Mouse (Mus musculus) urinary bladder, adult 18-20 months (tissue): ENCODE data around the gene Cnppd1.

Experiments
- DNase-seq, 2 experiments: peaks; one replicate each; pipeline ENCODE4 v3.0.0; 2022; ENCODE audit warnings: low spot score in 2 of 2, mixed read lengths in 2 of 2

The Cnppd1 gene

DNA sequence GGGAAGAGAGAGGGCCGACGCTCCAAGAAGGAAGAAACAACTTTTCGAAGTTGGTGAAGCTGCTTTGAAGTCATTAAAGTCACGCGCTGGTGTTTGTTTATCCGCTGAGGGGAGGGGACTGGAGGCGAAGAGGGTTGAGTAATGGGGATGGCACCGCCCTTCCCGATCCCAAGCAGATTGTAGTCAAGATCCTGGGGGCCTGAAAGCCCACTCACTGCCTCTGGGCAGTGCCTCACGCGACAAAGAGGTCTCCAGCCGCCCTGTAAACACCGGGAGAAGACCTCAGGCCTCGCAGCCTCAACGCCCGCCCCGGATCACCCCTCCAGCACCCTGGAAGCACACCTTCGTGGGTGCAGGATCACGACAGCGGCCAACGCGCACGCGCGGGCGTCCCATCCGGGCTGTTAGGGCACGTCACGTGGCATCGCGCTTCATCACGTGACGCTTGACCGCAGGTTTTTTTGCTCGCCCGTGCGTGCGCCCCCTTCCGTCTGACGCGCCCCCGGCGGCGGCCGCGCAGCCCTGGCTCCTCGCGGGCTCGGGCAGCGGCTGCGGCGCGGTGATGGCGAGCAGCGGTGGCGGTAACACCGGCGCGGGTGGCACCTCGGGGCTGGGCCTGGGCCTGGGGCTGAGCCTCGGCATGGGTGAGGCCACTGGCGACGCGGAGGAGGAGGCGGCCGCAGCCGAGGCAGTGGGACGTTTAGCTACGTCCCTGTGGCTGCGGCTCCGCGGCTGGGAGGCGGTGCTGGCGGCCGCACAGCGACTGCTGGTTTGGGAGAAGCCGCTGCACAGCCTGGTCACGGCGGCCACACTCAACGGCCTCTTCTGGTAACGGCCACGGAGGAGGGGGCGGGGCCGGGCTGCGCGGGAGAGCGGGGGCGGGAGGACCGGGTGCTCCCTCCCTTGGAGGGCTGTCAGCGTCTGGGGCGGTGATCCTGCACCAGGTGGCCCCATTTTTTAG, at the start of gene Cnppd1, which contains the start of gene Retreg2:
Gene Cnppd1, minus strand, starts transcription at position 411 of the 961 bp plus-strand sequence.
Gene Retreg2, plus strand, starts transcription at position 478 of the 961 bp plus-strand sequence.
- peak; percentile 93 to 97 for DNase-seq

- DNase-seq = peak; percentile 86 to 96
Measured at GRCm38 (mm10) chr1:75191622-75192402, 49.3 kb upstream of the Cnppd1 start, which contains the start of the genes Ankzf1 and Atg9a. Gene Ankzf1, plus strand, starts transcription at chr1:75192151. Gene Atg9a, minus strand, starts transcription at chr1:75192196.

- DNase-seq = no peak
Measured at GRCm38 (mm10) chr1:75191258-75191621, 48.7 kb upstream of the Cnppd1 start.

DNA sequence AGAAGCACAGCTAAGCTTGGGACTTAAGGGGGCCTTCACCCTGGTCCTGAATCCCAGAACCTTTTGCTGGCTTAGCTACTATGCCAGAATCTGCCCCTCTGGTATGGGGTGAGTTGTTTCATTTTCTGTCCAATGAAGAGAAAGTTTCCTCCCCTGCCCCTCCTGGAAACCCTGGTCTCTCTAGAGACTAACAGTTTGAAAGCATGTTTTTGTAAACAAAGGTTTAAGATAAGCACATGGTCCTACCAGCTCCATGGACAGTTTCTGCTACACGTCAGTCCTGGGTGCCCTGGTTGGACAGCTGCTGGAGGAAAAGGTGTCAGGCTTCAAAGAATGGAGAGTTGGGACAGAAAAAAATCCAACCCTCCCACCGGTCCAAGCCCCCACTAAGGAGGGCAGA, 48.1 kb upstream of the Cnppd1 start:
- no peak for DNase-seq

DNA sequence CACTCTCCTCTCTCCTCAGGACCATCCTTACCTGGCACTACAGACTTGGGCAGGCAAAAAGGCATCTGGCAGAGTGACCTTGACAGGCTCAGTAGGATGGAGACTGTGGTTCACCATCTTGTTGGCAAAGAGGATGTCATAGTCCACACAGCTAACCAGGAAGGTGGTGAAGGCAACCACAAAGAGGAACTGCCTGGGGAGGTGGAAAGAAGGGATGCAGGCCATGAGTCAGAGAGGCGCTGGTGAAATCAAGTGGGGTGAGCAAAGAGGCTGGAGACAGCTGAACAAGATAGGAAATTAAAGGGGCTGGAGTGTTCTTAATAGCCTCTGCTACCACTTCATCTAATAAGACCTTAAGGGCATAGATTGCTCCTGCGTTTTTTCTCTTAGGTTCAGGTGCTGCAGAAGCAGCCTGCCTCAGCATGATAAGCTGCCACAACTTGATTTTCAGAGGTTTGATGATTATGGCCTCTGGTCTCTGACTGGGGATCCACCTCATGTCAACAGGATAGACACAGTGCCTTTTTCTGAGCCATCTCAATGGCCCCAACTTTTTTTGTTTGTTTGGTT, 45.5 kb upstream of the Cnppd1 start:
- no peak for DNase-seq

- no peak for DNase-seq
Measured at GRCm38 (mm10) chr1:75187126-75187525, 44.6 kb upstream of the Cnppd1 start.

DNA sequence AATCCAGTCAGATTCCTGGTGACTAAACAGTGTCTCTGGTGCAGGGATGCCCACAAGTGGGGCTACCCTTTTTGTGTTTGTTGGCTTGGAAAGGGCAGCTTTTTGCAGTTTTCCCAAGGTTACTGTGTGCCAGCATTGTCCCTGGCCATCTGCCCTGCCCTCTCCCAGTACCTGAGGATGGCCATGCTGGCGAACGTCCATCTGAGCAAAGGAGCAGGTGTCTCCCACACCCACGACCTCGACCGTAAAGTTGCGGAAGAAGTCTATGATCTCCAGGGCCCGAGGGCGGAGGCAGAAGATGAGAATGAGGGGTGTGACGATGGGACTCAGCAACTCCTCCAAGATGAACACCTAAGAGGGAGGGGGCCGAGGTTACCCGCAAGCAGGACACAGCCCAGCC, 43.0 kb upstream of the Cnppd1 start:
- DNase-seq = no peak

GRCm38 (mm10) chr1:75182160-75182559, 39.6 kb upstream of the Cnppd1 start:
- DNase-seq = no peak

DNA sequence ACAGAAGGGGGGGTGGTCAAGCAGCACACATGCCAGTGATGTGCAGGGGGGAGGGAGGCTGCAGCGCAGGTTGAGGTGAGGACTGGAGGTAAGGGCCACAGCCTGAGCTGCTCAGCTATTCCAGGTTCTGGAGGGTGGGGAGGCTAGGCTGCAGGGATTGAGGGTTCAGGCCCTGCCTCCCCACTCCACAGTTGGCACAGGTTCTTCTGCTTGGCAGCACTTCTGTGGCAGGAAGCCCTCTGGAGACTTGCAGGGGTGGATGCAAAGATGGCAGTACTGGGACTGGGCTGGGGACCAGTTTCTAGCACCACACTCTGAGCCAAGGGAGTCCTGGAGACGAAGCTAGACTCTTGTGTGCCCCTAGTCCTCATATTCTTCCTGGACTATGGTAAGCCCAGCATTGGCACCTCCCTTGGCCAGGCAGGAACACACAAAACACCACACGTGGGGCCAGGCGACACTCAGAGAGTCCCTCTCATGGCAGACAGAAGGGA, 38.9 kb upstream of the Cnppd1 start:
- no peak for DNase-seq

- DNase-seq = no peak
Measured at GRCm38 (mm10) chr1:75180741-75181140, 38.2 kb upstream of the Cnppd1 start.

DNA sequence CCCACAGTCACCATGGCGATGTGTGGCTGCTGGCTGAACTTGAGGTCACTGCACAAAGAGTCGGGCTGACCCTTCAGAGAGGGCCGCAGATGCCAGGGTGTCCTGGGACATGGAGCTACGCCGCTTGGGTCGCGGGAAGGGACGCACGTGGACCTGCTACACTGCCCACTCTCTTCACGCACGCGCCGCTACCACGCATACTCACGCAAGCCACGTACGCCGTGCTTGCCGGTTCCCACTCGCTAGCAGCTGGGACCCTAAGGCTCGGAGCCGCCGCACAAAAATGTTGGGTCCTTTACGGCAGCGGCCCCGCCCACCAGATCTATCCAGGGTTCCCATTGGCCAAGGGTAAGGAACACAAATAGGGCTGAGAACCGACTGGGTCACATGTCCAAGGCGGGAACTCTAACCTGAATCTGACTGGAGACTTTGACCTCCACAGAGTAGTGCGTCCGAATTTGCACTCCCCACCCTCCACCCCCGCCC, 37.6 kb upstream of the Cnppd1 start, which contains the start of gene Abcb6:
Gene Abcb6, minus strand, starts transcription at position 288 of the 486 bp plus-strand sequence.
- peak; percentile 74 to 75 for DNase-seq

DNA sequence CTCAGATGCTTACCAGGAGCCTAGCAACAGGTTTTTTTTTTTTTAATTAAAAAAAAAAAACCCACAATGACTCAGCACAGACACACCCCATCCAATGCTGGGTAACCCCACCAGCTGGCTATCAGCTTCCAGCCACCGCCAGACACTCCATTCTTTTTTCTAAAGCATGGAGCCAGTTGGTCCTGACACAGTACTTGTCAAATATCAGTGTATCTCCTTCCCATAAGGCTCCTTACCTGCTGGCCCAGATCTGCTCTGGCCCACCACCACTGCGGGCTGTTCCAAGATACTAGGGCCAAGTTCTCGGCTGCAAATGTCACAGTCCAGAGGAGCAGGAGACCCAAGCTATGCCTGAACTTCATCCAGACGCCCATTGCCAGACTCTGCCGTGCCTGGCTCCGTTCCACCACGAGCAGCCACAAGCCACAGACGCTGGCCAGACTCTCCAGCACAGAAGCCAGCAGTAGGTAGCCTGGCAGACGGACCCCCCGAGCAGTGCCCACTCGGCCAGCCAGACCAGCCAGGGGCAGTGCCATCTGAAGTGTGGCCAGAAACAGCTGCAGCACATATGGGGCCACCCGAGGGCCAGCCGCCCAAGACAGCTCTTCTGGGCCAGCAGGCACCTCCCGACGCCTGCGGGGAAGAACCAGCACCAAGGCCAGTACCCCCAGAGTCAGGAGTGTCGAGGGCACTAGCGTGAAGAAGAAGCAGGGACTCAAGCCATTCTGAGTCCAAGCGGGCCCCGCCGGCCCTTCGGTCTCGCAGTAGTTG, 37.0 kb upstream of the Cnppd1 start:
- peak in 1 of 2 experiments; percentile 39 for DNase-seq

- DNase-seq = peak; percentile 97 to 100
Measured at GRCm38 (mm10) chr1:75168472-75169464, 26.3 kb upstream of the Cnppd1 start, which contains the start of gene Zfand2b. Gene Zfand2b, plus strand, starts transcription at chr1:75168646.

- no peak for DNase-seq
Measured at GRCm38 (mm10) chr1:75168093-75168471, 25.6 kb upstream of the Cnppd1 start.

DNA sequence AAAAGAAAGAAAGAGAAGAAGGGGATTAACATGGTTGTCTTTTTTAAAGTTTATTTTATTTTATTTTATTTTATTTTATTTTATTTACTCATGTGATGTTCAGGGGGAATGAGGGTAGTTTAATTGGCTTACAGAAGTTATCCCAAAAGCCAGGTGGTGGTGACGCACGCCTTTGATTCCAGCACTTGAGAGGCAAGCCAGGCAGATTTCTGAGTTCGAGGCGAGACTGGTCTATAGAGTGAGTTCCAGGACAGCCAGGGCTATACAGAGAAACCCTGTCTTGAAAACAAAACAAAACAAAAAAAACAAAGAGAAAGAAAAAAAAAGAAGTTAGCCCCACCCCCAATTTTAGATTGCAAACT, 17.7 kb upstream of the Cnppd1 start:
- no peak for DNase-seq

GRCm38 (mm10) chr1:75159540-75160255, 17.2 kb upstream of the Cnppd1 start:
- DNase-seq = no peak

GRCm38 (mm10) chr1:75158990-75159389, 16.5 kb upstream of the Cnppd1 start:
- DNase-seq = no peak

DNA sequence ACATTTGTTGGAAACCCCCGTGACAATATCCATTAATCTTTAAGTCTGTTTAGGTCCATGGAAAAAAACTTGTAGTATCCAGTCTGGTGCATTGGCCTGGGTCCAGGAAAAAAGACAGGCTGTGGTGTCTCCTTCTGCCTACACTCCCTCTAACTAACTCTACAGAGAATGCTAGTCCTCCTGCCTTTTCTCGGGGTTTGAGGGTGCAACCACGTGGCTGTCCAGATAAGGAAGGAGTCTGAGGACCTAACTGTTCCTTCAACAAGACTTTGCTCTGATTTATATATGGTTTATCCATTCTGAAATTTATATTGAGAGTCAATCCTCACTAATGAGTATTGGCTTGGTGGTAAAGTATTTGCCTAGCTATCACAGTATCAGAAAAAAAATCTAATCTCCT, 13.3 kb upstream of the Cnppd1 start:
- no peak for DNase-seq

DNA sequence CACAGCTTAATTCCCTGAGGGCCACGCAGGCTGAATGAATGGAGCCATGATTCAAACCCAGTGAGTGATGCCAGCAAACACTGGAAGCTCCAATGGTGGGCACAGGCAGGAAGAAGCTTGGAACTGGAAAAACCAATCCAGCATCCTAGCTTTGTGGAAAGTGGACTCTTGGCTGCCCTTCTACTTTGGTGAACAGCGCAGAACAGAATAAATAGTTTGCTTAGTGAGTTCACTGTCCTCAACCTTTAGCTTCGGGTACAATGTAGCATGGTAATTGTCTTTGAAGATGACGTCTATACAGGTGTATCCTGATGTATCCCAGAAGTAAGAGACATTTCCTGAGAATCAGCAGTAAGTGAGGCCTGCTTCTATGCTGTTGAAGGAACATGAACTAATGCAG, 6.2 kb upstream of the Cnppd1 start:
- no peak for DNase-seq
